Mouse (Mus musculus): Measurements from ENCODE around the gene Clns1a.

Gene Clns1a

DNA sequence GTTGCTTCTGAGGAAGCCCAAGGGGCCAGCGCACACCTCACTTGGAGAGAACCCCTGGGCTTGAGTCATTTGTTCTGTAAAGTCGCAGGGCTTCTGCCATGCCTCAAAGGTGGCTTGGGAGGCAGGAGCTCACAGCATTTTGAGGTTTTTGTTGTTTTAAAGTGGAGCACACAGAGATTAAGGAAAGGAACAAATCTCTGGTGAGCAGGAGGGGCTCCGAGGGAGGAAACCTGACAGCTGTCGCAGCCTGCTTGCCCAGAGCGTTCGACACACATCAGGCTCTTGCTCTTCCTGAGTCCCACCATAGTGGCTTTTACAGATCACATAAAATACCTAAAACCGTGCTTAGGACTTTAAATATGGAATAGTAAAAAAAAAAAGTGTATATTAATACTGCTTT is 30.3 kb downstream of the Clns1a start:
- DNase-seq (ENCODE audit: low read depth, low spot score), result no peak

DNA sequence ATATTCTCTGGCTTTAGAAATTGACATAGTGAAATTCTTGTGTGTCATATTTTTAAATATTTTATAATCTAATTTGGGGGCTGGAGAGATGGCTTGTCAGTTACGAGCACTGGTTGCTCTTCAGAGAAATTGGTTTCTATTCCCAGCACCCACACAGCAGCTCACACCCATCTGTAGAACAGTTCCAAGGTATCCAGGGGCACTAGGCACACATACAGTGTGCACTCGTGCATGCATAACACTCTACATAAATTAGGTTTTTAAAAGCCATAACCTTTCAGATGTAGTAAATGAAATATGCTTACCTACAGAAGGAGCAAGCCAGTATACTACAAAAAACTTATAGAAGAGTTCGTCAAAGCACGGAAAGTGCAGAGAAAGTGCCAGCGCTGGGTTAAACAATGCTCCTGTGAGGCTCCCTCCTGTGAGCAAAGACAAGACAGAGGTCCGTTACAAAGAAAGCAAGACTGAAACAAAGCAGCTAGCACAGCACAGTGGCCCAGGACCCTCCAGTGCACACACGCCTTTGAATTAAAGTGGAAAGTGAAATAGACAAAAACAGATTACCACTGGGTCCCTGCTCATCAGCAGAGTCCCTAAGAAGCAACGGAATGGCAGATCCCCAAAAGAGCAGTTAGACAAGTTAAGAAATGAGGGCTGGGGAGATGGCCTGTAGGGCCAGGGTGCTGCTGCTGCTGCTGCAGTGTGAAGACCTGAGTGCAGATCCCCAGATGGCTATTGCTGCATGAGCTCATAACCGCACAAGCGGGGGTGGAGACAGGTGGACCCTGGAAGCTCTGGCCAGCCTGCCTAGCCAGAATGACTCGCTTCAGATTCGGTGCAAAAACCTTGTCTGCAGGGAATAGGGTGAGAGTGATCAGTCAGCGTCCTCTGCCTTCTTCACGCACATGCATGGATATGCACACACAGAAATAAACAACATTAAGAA is 32.5 kb downstream of the Clns1a start:
- DNase-seq (ENCODE audit: low read depth, low spot score), result no peak

DNA sequence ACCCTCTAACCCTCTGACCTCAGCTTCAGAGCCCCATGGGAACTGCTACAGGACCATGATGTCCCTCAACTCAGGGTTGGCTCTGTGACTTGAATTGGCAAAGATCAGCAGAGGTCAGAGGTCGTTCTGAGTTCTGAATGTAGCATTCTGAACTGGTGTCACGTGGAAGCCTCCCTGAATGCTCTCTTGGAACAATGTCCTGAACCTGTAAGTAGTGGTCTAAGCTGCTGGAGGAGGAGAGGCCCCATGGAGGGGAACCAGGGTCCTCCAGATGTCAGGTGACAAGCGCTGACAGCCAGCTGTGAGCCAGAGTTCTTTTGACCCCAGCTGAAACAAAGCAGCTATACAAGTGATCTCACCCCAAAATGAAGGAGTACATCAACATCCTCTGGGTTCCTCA is 34.0 kb downstream of the Clns1a start:
- no peak for DNase-seq (ENCODE audit: low read depth, low spot score)

DNA sequence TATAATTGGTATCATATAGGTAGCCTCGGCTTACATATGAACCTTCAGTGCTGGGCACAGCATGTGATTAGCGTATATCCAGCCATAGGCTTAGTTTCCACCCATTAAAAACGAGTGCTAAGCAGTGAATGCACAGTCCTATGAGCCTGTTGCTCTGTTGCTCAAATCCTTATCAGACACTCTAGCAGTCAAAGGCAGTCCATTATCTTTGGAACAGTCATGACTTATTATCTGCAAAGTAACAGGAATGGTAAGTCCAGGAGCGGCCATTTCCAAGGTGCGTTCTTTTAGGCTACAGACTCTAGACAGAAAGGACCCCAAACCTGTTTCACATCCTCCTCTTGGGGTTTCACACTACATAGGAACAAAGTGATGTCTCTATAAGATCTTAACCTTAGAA is 37.2 kb downstream of the Clns1a start:
- DNase-seq (ENCODE audit: low read depth, low spot score), result no peak

DNA sequence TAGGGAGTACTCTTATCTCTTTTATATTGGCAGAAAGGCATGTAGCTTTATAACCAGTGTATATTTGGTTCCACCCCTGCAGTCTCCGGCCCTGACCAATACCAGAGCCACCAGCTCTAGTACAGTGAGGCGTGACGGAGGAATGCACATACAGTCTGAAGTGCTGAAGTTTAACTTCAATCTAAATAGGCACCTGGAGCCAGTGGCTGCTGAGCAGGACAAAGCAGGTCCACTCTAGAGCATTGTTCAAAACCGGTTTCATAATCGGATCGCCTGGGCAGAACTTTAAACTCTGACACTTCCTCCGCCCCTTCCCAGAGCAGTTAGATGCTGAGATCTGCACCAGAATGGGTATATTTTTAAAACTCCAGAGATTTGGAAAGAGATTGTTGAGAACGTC is 38.6 kb downstream of the Clns1a start:
- DNase-seq (ENCODE audit: low read depth, low spot score), result no peak

DNA sequence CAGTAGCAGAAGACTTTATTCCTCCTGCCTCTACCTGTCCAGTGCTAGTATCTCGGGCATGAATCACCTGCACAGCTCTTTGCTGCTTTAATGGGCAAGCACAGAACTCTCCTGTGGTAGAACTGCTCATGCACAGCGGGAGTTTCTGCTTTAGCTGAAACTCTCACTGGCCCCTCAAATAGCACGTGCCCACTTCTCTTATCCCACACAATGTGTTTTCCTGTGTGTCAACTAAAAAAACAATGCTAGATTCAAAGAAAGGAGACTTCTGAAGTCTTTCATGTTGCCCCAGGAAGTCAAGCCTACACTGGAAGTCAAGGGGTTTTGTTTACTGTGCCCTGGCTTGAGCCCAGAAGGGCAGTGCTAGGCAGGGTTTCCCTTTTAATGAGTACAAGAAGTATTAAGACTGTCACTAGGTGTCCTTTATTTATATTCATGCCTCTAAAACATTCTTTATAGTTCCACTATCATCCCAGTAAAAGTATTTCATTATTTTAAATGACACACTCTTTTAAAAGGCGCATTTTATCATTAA is 39.5 kb downstream of the Clns1a start:
- DNase-seq (ENCODE audit: low read depth, low spot score), result no peak

DNA sequence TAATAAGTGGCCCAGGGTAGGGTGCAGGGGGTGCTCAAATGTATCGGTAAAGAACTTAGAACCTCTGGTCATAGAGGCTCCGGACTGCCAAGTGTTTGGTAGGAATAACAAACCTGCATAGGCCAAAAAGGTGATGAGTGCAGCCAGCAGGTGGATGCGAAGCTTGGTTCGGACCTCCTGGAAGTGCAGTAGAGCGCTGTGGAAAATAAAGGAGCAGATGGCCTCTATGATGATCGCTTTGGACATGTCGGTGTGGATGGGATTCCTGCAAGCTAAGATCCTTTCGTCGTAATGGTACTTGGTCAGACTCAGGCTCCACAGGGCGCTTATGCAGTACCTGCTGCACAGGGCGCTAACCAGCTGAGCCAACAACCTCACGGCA is 40.8 kb downstream of the Clns1a start:
- no peak for DNase-seq (ENCODE audit: low read depth, low spot score)

DNA sequence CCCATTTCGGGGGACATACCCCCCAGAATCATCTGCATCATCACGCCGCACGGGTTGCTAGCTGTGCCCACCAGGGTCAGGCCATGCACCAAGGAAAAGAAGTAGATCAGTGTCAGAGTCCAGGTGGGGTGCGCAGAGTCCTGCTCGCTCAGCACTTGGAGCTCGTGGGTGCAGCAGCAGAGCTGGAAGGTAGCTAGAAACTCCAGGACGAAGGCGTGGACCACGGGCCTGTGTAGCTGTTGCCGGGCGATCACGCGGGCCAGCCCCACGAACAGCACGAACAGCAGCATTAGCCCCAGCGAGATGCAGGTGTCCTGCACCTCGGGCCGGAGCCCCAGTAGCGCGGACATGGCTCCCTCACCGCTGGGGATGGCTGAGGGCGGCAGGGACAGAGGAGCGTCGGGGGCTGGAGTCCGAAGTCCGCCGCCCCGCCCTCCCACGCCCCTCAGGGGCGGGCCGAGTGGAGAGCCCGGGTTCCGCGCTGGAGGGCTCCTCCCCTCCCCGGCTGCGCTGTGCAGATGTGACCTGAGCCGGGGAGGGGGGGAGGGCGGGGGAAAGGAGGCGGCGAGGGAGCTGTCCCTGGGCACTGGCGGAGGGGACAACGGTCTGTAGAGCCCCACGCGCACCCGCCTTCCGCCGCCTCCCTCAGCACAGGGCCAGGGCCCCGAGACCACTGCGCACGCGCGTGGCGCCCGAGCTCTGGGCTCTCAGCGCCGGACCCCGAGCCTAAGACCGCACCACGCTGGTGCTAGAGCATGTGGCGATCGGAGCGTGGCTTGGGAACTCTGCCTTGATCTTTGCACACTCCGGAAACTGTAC is 41.4 kb downstream of the Clns1a start, which contains the start of gene Aqp11:
TSS of gene Aqp11 (minus strand) at position 652 of the 819 bp plus-strand sequence.
- no peak for DNase-seq (ENCODE audit: low read depth, low spot score)

DNA sequence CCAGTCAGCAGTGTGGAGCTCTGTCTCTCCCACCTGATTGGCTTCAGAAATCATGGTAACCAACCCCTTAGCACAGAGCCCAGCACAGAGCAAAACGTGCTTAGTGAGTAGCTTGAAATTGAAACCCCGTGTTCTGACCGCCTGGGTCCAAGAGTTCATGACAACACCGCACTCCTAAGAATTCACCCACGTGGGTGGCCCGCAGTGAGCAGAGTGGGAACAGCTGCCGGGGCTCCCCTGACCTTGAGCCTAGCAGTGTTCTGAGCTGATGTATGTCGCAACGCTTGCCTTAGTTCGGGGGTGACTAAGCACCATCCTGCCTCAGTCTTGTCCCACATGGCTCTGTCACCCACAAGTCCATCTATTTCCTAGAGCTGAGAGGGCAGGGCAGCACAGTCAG is 44.5 kb downstream of the Clns1a start:
- DNase-seq (ENCODE audit: low read depth, low spot score), result no peak

DNA sequence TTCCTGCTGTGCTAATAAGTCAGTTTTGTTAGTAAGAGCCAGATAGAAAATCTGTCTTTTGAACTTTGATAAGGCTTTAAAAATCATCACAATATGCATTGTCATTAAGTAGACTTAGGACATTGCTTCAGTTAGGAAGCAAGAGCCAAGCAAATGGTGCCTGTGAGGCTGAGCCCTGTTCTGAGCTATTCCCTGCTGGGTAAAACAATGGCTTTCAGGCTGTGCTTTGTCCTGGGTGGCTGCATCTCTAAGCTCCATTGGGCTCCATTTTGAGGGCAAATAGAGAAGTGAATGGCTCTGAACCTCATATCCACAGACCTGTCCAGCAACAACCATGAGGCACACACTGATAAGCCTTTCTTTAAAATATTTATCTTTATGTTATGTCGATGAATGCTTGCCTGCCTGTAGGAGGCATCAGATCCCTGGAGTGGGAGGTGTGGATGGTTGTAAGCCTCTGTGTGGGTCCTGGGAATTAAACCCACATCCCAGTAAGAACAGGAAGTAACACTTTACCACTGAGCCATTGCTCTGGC is 45.4 kb downstream of the Clns1a start:
- no peak for DNase-seq (ENCODE audit: low read depth, low spot score)

DNA sequence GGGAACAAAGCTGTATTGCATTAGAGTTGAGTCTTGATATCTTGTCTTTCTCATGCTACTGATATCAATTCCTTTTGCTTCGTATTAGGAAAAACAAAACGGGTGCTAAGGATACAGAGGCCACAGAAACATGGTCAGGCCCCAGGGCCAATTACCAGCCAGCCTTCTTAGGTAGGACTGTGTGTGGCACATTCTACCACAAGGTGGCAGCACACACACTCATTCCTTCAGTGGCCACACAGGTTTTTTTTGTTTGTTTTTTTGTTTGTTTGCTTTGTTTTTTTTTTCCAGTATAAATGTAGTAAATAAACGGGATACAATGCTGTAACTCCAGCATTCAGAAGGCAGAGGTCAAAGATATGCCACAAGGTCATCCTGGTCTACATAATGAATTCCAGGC is 48.9 kb downstream of the Clns1a start:
- DNase-seq (ENCODE audit: low read depth, low spot score), result no peak

DNA sequence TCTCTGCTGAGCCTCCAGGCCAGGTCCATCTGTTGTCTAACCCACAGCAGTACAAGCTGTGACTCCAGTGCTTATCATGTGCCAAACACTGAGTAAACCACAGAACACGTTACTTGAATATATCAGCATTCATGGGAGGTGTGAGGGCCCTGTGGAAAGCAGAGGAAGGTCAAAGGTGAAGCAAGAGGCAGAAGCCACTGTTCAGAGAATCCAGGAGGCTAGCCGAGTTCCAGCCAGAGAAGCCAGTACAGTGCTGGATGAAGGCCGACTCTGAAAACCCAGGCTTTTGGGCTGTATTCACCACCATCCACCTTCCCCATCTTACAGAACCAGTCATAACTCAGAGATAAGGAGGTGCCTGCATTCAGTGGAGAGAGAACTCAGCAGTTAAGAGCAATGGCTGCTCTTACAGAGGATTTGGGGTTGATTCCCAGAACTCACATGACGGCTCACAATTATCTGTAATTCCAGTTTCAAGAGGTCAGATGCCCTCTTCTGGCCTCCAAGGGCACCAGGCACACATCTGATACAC is 50.8 kb downstream of the Clns1a start:
- DNase-seq (ENCODE audit: low read depth, low spot score), result no peak

DNA sequence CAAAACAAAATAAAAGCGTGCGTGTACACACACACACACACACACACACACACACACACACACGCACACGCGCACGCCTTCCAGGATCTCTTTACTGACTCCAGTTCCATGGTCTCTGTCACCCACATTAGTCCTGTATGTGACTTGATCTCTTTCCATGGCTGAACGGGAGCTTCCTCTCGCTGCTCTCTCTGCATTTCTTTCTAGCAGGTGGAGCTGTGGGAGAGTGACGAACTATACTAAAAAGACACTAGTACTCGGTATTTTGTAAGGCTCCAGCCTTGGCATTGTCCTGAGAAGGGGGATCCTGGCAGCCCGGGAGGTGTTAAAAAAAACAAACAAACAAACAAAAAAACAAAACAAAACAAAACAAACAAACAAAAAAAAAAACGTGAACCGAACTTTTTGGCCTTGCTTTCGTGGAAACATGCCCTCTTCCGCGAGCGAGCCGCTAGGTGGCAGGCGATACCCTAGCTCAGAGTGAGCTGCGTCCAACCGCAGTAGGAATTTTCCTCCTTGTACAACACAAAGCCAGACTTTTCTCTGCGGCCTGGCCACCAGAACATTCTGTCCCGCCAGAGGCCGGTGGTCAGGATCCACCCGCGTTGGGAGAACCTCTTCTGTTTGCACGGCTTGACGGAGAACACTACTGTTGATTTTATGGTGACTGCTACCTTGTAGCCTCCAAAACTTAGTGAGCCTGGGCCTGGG is 51.5 kb downstream of the Clns1a start:
- DNase-seq (ENCODE audit: low read depth, low spot score), result peak; percentile 72

DNA sequence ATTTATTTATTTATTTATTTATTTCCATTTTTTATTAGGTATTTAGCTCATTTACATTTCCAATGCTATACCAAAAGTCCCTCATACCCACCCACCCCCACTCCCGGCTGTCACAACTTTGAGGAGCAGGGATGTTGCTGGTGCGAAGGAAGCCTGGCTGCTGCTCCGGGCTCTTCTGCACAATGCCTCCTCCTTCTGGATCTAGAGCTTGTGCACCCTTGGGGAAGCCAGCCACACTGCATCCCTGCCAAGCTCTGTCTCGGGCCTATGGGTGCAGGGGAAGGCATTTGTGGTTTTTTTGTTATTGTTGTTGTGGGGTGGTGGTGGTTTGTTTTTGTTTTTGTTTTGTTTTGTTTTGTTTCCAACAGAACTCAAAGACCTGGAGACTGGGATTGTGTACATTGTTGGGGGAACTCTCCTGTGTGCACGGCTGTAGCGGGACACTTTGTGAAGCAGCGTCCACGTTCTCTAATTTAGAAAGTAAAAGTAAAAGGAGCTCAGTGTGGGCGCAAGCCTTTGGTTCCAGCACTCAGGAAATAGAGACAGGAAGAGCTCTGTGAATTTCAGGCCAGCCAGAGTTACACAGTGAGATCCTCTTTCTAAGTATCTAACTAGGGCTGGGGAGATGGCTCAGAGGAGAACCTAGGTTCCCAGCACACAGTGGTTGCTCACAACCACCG is 52.2 kb downstream of the Clns1a start:
- DNase-seq (ENCODE audit: low read depth, low spot score), result peak; percentile 47

DNA sequence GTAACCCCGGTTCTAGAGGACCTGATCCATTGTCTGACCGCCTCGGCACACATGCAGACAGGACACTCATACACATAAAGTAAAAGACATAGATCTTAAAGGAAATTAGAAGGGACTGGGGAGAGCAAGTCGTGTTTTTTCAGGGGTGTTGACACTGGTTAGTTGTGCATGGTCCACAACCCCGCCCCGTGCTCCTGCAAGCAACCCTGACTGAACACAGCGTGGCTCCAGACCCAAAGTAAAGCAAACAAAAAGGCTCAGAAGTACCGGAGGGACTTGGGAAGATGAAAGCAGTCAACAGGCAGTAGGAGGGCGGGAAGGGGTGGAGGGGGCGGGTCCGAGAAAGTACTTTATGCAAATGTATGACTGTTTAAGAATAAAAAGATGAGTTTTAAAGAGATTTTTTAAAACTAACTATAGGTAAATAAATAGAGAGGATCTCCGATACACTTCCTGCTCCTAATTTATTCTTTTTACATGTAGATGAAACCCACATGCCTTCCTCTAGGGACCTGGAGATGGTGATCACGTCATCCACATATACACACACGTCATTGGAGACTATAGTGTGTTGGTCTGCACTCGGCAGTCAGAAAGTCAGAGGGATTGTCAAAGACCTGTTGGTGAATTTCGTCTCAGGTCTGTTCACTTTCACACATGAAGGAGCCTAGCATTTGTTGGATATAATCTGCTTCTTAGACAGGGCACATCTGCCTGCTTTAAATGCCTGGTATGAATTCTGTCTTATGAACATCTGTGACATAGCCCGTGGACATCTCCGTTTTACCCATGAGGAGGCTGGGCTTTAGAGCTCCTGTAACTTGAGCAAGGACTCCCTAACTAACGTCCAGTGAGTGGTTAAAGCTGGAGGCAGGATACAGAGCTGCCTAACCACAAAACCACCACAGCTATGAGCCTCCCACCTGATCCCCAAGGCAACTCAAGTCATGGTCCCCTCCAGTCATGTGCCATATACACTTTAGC is 53.1 kb downstream of the Clns1a start:
- no peak for DNase-seq (ENCODE audit: low read depth, low spot score)

DNA sequence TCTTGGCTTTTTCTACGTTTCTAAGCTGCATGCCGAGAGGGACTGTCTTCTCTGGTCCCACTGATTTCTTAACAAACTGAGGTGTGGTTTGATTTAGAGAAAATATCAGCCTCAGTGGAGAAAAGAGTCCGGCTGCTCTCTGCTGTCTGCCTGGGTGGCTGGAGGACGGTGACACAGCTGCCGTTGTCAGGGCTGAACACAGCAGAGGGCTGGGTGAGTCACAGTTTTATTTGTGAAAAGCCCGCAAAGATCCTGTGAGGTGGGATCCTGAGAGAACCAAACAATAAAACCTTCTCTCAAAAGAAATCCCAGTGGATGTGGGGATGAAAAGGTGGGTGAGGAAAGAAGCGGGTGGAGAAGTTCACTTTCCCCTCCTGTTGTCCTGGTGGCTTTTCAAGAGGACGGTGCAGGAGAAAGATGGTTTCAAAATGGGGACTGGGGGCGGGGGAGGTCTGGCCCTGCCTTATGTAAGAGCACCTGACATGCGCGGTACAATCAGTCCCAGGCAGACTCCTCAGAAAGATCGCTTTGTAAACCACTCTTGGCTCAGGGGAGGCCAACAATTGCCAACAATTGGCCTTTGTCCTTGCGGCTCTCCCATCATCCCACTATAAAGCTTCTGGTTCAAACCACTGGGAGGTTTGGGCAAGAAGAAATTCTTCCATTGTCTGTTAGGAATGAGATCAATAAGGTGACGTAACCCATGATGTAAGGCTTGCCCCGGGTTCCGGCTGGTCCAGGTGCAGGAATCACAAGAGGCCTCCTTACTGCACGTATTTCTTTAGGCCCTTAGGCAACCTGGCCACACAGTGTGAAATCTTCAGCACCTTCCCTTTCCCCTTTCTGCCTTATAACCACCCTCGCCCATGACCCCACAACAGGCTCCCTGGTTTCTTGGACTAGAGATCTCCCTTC is 60.8 kb downstream of the Clns1a start:
- peak; percentile 89 for DNase-seq (ENCODE audit: low read depth, low spot score)

DNA sequence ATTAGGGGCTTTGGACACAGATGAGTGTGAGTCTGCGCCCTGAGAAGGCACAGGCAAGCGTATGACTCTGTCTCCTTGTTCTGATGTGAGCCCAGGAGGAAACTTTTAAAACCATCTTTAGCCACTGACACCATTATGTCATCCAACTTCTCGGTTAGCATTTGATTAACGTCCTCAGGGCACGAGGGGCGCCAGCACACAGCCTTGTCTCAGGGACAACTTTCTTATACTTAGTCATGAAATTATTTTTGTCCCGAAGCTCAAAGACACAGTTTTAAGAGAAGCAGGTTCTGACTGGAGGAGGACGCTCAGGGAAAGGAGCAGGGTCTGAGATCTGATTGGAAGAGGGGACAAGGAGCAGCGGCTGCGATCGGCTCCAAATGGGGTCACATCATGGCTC is 68.2 kb downstream of the Clns1a start:
- no peak for DNase-seq (ENCODE audit: low read depth, low spot score)
